Mouse (Mus musculus): ENCODE measurements around the gene Liph. TPM values are rescaled to one million over a fixed set of nuclear protein-coding genes. Genes with fewer than 3 reads are reported as not detected.
"Not testable (repeated sequence)": the region's sequence is repeated elsewhere in the genome, so short reads cannot be mapped to it uniquely, and the experiment has no call there.

The Liph gene
- polyA plus RNA-seq, 1 experiment from 2014 or later = 2.7 TPM

GRCm38 (mm10) chr16:21946761-21947715 is 48.4 kb downstream of the Liph start, which contains the start of gene Tmem41a:
Gene Tmem41a (minus strand): TSS chr16:21947552.
- WGBS = under 1% methylated on average over 62 of the region's 63 CpGs
- H3K9me3 ChIP-seq (ENCODE audit: control insufficient read depth, low read length) = no peaks in the 10 kb centered on the region
- H3K9ac ChIP-seq (ENCODE audit: low read length) = peak within 1 kb of the TSS; percentile 79
- peaks cover 6% of the 10 kb centered on the region for H3K4me1 ChIP-seq (replicated peaks; ENCODE audit: control insufficient read depth, insufficient read depth, low read length)
- H3K4me3 ChIP-seq (ENCODE audit: low read length) = peak within 1 kb of the TSS; percentile 79
- 0 out of 2 replicates have a peak, but pooled peaks cover 2% of the 10 kb centered on the region for H3K36me3 ChIP-seq (ENCODE audit: control insufficient read depth, insufficient read depth, low read length)
- H3K4me2 ChIP-seq (ENCODE audit: low read depth, low read length) = peak within 1 kb of the TSS; percentile 87
- H3K27ac ChIP-seq (ENCODE audit: low read length) = peak within 1 kb of the TSS; percentile 69
- peak; percentile 98 for ATAC-seq (ENCODE audit: low read depth)
- H3K27me3 ChIP-seq (ENCODE audit: control insufficient read depth, insufficient read depth, low read depth, low read length) = no peaks in the 10 kb centered on the region

- Histone ChIP-seq H3K4me2 (ENCODE audit: low read depth, low read length) (no peak overlapping the region), H3K4me3 (ENCODE audit: low read length) (no peak overlapping the region), H3K27me3 (ENCODE audit: control insufficient read depth, insufficient read depth, low read depth, low read length) (no peaks in the 10 kb centered on the region), H3K4me1 (replicated peaks; ENCODE audit: control insufficient read depth, insufficient read depth, low read length) (no peaks in the 10 kb centered on the region), H3K9me3 (ENCODE audit: control insufficient read depth, low read length) (no peaks in the 10 kb centered on the region), H3K27ac (ENCODE audit: low read length) (no peak overlapping the region), H3K9ac (ENCODE audit: low read length) (no peak overlapping the region), H3K36me3 (ENCODE audit: control insufficient read depth, insufficient read depth, low read length) (no peaks in the 10 kb centered on the region)
- WGBS = 76% methylated on average over 13 of the region's 13 CpGs
- ATAC-seq (ENCODE audit: low read depth) = no peak
Measured at GRCm38 (mm10) chr16:21928471-21928870, 67.0 kb downstream of the Liph start.

GRCm38 (mm10) chr16:21916681-21917080 is 78.8 kb downstream of the Liph start:
- Histone ChIP-seq H3K36me3 (ENCODE audit: control insufficient read depth, insufficient read depth, low read length) (no peaks in the 10 kb centered on the region), H3K9ac (ENCODE audit: low read length) (no peak overlapping the region), H3K27ac (ENCODE audit: low read length) (no peak overlapping the region), H3K9me3 (ENCODE audit: control insufficient read depth, low read length) (no peaks in the 10 kb centered on the region), H3K4me2 (ENCODE audit: low read depth, low read length) (no peak overlapping the region), H3K4me3 (ENCODE audit: low read length) (no peak overlapping the region), H3K27me3 (ENCODE audit: control insufficient read depth, insufficient read depth, low read depth, low read length) (no peaks in the 10 kb centered on the region), H3K4me1 (replicated peaks; ENCODE audit: control insufficient read depth, insufficient read depth, low read length) (no peaks in the 10 kb centered on the region)
- WGBS = 71% methylated on average over 7 of the region's 7 CpGs
- ATAC-seq (ENCODE audit: low read depth) = no peak

GRCm38 (mm10) chr16:21913347-21913746 is 82.1 kb downstream of the Liph start:
- H3K9me3 ChIP-seq (ENCODE audit: control insufficient read depth, low read length) = no peaks in the 10 kb centered on the region
- no peaks in the 10 kb centered on the region for H3K36me3 ChIP-seq (ENCODE audit: control insufficient read depth, insufficient read depth, low read length)
- H3K9ac ChIP-seq (ENCODE audit: low read length) = no peak overlapping the region
- H3K4me1 ChIP-seq (replicated peaks; ENCODE audit: control insufficient read depth, insufficient read depth, low read length) = no peaks in the 10 kb centered on the region
- H3K4me3 ChIP-seq (ENCODE audit: low read length) = no peak overlapping the region
- no peak for ATAC-seq (ENCODE audit: low read depth)
- no peaks in the 10 kb centered on the region for H3K27me3 ChIP-seq (ENCODE audit: control insufficient read depth, insufficient read depth, low read depth, low read length)
- no peak overlapping the region for H3K27ac ChIP-seq (ENCODE audit: low read length)
- WGBS = 76% methylated on average over 6 of the region's 6 CpGs
- H3K4me2 ChIP-seq (ENCODE audit: low read depth, low read length) = no peak overlapping the region

- not testable (repeated sequence) for H3K4me1 ChIP-seq (replicated peaks; ENCODE audit: control insufficient read depth, insufficient read depth, low read length); H3K27ac ChIP-seq (ENCODE audit: low read length); H3K9me3 ChIP-seq (ENCODE audit: control insufficient read depth, low read length); H3K36me3 ChIP-seq (ENCODE audit: control insufficient read depth, insufficient read depth, low read length); H3K4me3 ChIP-seq (ENCODE audit: low read length); H3K4me2 ChIP-seq (ENCODE audit: low read depth, low read length); H3K27me3 ChIP-seq (ENCODE audit: control insufficient read depth, insufficient read depth, low read depth, low read length); H3K9ac ChIP-seq (ENCODE audit: low read length); ATAC-seq (ENCODE audit: low read depth)
- 64% methylated on average over 6 of the region's 8 CpGs for WGBS
Measured at GRCm38 (mm10) chr16:21908906-21909305, 86.6 kb downstream of the Liph start.

- Histone ChIP-seq H3K9ac (ENCODE audit: low read length) (no peak overlapping the region), H3K4me1 (replicated peaks; ENCODE audit: control insufficient read depth, insufficient read depth, low read length) (no peaks in the 10 kb centered on the region), H3K4me2 (ENCODE audit: low read depth, low read length) (no peak overlapping the region), H3K4me3 (ENCODE audit: low read length) (no peak overlapping the region), H3K27ac (ENCODE audit: low read length) (no peak overlapping the region), H3K9me3 (ENCODE audit: control insufficient read depth, low read length) (no peaks in the 10 kb centered on the region), H3K27me3 (ENCODE audit: control insufficient read depth, insufficient read depth, low read depth, low read length) (no peaks in the 10 kb centered on the region), H3K36me3 (ENCODE audit: control insufficient read depth, insufficient read depth, low read length) (no peaks in the 10 kb centered on the region)
- 86% methylated on average over 6 of the region's 6 CpGs for WGBS
- ATAC-seq (ENCODE audit: low read depth) = no peak
Measured at GRCm38 (mm10) chr16:21906902-21907301, 88.6 kb downstream of the Liph start.

GRCm38 (mm10) chr16:21905996-21906395 is 89.5 kb downstream of the Liph start:
- Histone ChIP-seq H3K4me1 (replicated peaks; ENCODE audit: control insufficient read depth, insufficient read depth, low read length) (no peaks in the 10 kb centered on the region), H3K9ac (ENCODE audit: low read length) (no peak overlapping the region), H3K9me3 (ENCODE audit: control insufficient read depth, low read length) (no peaks in the 10 kb centered on the region), H3K4me3 (ENCODE audit: low read length) (no peak overlapping the region), H3K27ac (ENCODE audit: low read length) (no peak overlapping the region), H3K4me2 (ENCODE audit: low read depth, low read length) (no peak overlapping the region), H3K27me3 (ENCODE audit: control insufficient read depth, insufficient read depth, low read depth, low read length) (no peaks in the 10 kb centered on the region), H3K36me3 (ENCODE audit: control insufficient read depth, insufficient read depth, low read length) (no peaks in the 10 kb centered on the region)
- WGBS = 83% methylated on average over 7 of the region's 7 CpGs
- no peak for ATAC-seq (ENCODE audit: low read depth)

- H3K27ac ChIP-seq (ENCODE audit: low read length) = no peak overlapping the region
- H3K4me3 ChIP-seq (ENCODE audit: low read length) = no peak overlapping the region
- no peak overlapping the region for H3K4me2 ChIP-seq (ENCODE audit: low read depth, low read length)
- no peaks in the 10 kb centered on the region for H3K36me3 ChIP-seq (ENCODE audit: control insufficient read depth, insufficient read depth, low read length)
- 82% methylated on average over 10 of the region's 10 CpGs for WGBS
- H3K27me3 ChIP-seq (ENCODE audit: control insufficient read depth, insufficient read depth, low read depth, low read length) = no peaks in the 10 kb centered on the region
- no peaks in the 10 kb centered on the region for H3K4me1 ChIP-seq (replicated peaks; ENCODE audit: control insufficient read depth, insufficient read depth, low read length)
- no peak for ATAC-seq (ENCODE audit: low read depth)
- no peaks in the 10 kb centered on the region for H3K9me3 ChIP-seq (ENCODE audit: control insufficient read depth, low read length)
- no peak overlapping the region for H3K9ac ChIP-seq (ENCODE audit: low read length)
Measured at GRCm38 (mm10) chr16:21904636-21905035, 90.8 kb downstream of the Liph start.

All from lung, embryonic 16.5 days (tissue).